17 mouse cellular contexts compared by ENCODE assay signal in the genomic region with DNA sequence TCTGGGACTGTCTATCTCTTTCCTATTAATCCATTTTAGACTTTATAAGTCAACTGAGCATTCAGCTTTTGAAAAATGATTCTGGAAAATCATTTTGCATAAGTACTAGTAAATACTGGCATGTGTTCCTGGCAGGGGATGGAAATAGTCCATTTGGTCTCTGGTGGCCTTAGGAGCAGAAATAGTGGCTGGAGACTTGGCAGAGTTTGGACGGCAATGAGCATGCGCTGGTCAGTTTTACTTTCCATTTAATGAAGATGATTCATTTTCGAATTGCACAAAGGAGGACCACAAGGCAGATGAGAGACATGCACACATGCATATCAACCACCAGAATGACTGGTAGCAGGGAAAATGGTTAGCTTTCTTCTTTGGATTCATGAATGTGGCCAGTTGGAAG.
DNase-seq lines count a peak whose midpoint lies in the region; ATAC-seq and TF ChIP-seq lines count a peak whose summit lies in the region.
"Had no signal": no experiment of that assay in that cellular context is flagged by ENCODE, and none has a peak within 500 bp of the region (broad histone marks: within the 10 kb centered on the region; RNA-seq: fewer than 3 reads in every experiment).

No protein-coding gene starts in this region.

- H3K9ac ChIP-seq in lung, postnatal 0 days (replicated peaks; ENCODE audit: low read depth), result no peak overlapping the region
- no peak overlapping the region for H3K9ac ChIP-seq in hindbrain, embryonic 13.5 days
- H3K9ac ChIP-seq: heart, embryonic 15.5 days; limb, embryonic 13.5 days had no signal

- H3K9me3 ChIP-seq in lung, postnatal 0 days (ENCODE audit: low read length), result no peaks in the 10 kb centered on the region
- no peaks in the 10 kb centered on the region for H3K9me3 ChIP-seq in hindbrain, embryonic 13.5 days
- H3K9me3 ChIP-seq: heart, embryonic 15.5 days; limb, embryonic 13.5 days had no signal

- TF ChIP-seq EP300 in lung, postnatal 0 days (IDR thresholded peaks at IDR 0.05), result no peak

- H3K36me3 ChIP-seq in kidney, adult 2 months (ENCODE audit: control insufficient read depth, insufficient read depth, low read length), result no peaks in the 10 kb centered on the region
- H3K36me3 ChIP-seq in lung, postnatal 0 days (ENCODE audit: insufficient read depth, low read length), result no peaks in the 10 kb centered on the region
- H3K36me3 ChIP-seq in hindbrain, embryonic 13.5 days, result no peaks in the 10 kb centered on the region
- H3K36me3 ChIP-seq: heart, embryonic 15.5 days; limb, embryonic 13.5 days had no signal

- no peak overlapping the region for H3K4me2 ChIP-seq in lung, postnatal 0 days (replicated peaks; ENCODE audit: low read depth, low read length)
- no peak overlapping the region for H3K4me2 ChIP-seq in hindbrain, embryonic 13.5 days
- H3K4me2 ChIP-seq: heart, embryonic 15.5 days; limb, embryonic 13.5 days had no signal

- no peak for TF ChIP-seq CTCF in kidney, adult 2 months (conservative IDR thresholded peaks at IDR 0.05; ENCODE audit: insufficient read depth, insufficient read length, low read depth, low read length)
- TF ChIP-seq CTCF in lung, postnatal 0 days (IDR thresholded peaks at IDR 0.05), result no peak

- ATAC-seq in lung, postnatal 0 days, result no peak
- ATAC-seq in hindbrain, embryonic 13.5 days (ENCODE audit: low FRiP score), result no peak
- ATAC-seq: midbrain, embryonic 16.5 days; Patski had no signal

- no peaks in the 10 kb centered on the region for H3K4me1 ChIP-seq in kidney, adult 2 months (ENCODE audit: control insufficient read depth, insufficient read depth, low read length)
- no peaks in the 10 kb centered on the region for H3K4me1 ChIP-seq in lung, postnatal 0 days (ENCODE audit: insufficient read depth, low read depth, low read length)
- peaks cover 5% of the 10 kb centered on the region; the same call in 1 of the 2 replicates for H3K4me1 ChIP-seq in hindbrain, embryonic 13.5 days (replicated peaks)
- H3K4me1 ChIP-seq: heart, embryonic 15.5 days had no signal

- no peaks in the 10 kb centered on the region for H3K27me3 ChIP-seq in kidney, adult 2 months (replicated peaks; ENCODE audit: control insufficient read depth, insufficient read depth, low read length)
- H3K27me3 ChIP-seq in lung, postnatal 0 days (replicated peaks; ENCODE audit: insufficient read depth, low read length), result no peaks in the 10 kb centered on the region
- no peaks in the 10 kb centered on the region for H3K27me3 ChIP-seq in hindbrain, embryonic 13.5 days
- H3K27me3 ChIP-seq: CH12.LX; heart, embryonic 15.5 days; limb, embryonic 13.5 days had no signal

- intact Hi-C loops in gastrocnemius, postnatal 14 days (cut with DNase I; ENCODE audit: low total_unique reads), result no loop called here

- DNase-seq in kidney, adult 2 months, result peak; percentile 1
- DNase-seq in kidney, postnatal 14 days, result no peak
- peak; percentile 17 for DNase-seq in fibroblast of lung, adult 2 months (ENCODE audit: low read depth)
- DNase-seq in gastrocnemius, postnatal 14 days, result peak; percentile 34
- DNase-seq in lung, postnatal 0 days (ENCODE audit: low spot score), result peak; percentile 58
- no peak for DNase-seq in spleen, postnatal 10 days (ENCODE audit: low spot score in 2 of 2)
- DNase-seq: adrenal gland, postnatal 25 days; cerebellum, adult 18-20 months; embryo, embryonic 11 days had no signal

- no peak overlapping the region for H3K27ac ChIP-seq in kidney, adult 2 months (ENCODE audit: insufficient read depth, low read depth, low read length)
- no peak overlapping the region for H3K27ac ChIP-seq in lung, postnatal 0 days (ENCODE audit: low read length)
- no peak overlapping the region for H3K27ac ChIP-seq in hindbrain, embryonic 13.5 days
- H3K27ac ChIP-seq: heart, embryonic 15.5 days; kidney, postnatal 0 days; limb, embryonic 13.5 days; macrophage had no signal

- H3K4me3 ChIP-seq in kidney, adult 2 months (ENCODE audit: insufficient read depth, low read depth, low read length), result no peak overlapping the region
- H3K4me3 ChIP-seq in lung, postnatal 0 days (ENCODE audit: low read depth, low read length), result no peak overlapping the region
- no peak overlapping the region for H3K4me3 ChIP-seq in hindbrain, embryonic 13.5 days
- H3K4me3 ChIP-seq: heart, embryonic 15.5 days; limb, embryonic 13.5 days had no signal

- TF ChIP-seq POLR2A in kidney, adult 2 months (IDR thresholded peaks at IDR 0.05; ENCODE audit: low read depth, low read length), result no peak

- 76% methylated on average over 3 of the region's 3 CpGs for WGBS in kidney, adult 2 months
- WGBS in lung, postnatal 0 days, result 65% methylated on average over 3 of the region's 3 CpGs
- WGBS in hindbrain, embryonic 13.5 days, result 92% methylated on average over 3 of the region's 3 CpGs

Comparison
In these comparisons a context has a peak if more than half of its experiments do, and no peak if none do; other contexts are left out.
1. DNase-seq: peak in kidney, adult 2 months (single experiment), fibroblast of lung, adult 2 months (single experiment), gastrocnemius, postnatal 14 days (single experiment) and lung, postnatal 0 days (single experiment); none in kidney, postnatal 14 days (single experiment) and spleen, postnatal 10 days (0 of 2).